ENCODE assay signal across 29 mouse cellular contexts in the genomic region with DNA sequence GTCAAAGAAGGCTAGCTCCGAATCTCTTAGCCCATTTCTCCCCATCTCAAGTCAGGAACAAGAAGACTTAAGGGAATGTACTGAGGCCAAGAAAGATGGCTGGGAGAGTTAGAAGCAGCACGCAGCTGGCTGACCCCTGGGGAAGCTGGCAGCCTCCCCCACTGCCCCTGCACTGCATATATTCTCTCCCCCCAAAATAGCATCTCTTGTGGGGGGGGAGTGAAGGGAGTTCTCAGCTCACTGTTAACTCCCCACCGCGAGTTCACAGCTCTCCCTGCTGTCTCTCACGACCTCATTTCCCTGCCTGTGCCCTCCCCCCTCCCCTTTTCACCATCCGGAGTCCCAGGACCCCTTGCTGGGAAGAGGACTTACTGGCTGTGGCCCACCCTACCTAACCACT. TPM values are rescaled to one million over a fixed set of nuclear protein-coding genes. Genes with fewer than 3 reads are reported as not detected.
"Had no signal": no experiment of that assay in that cellular context is flagged by ENCODE, and none has a peak within 500 bp of the region (broad histone marks: within the 10 kb centered on the region; RNA-seq: fewer than 3 reads in every experiment).

No protein-coding gene starts in this region.

- H3K9me3 ChIP-seq: embryonic facial prominence, embryonic 10.5 days; embryonic facial prominence, embryonic 12.5 days; embryonic facial prominence, embryonic 13.5 days; embryonic facial prominence, embryonic 15.5 days; forebrain, embryonic 10.5 days; forebrain, embryonic 12.5 days; forebrain, embryonic 13.5 days; forebrain, embryonic 15.5 days had no signal

- DNase-seq: cerebellum, adult 9-10 months; cerebellum, adult 9-11 months; cerebellum, postnatal 10 days; cerebellum, postnatal 14 days; cerebellum, postnatal 25 days; cerebellum, postnatal 36 days; embryo, embryonic 11 days; forebrain, postnatal 0 days; gastrocnemius, adult 2 months; gastrocnemius, postnatal 10 days; gastrocnemius, postnatal 14 days; gastrocnemius, postnatal 25 days; gastrocnemius, postnatal 36 days; heart, adult 11 months; heart, adult 18-20 months; heart, adult 2 months had no signal

- ATAC-seq: forebrain, embryonic 13.5 days; forebrain, embryonic 14.5 days; forebrain, embryonic 15.5 days; forebrain, embryonic 16.5 days; forebrain, postnatal 0 days had no signal

- H3K4me3 ChIP-seq: embryonic facial prominence, embryonic 10.5 days; embryonic facial prominence, embryonic 12.5 days; embryonic facial prominence, embryonic 13.5 days; embryonic facial prominence, embryonic 15.5 days; erythroblast, embryonic 14.5 days; forebrain, embryonic 10.5 days; forebrain, embryonic 12.5 days; forebrain, embryonic 13.5 days; forebrain, embryonic 15.5 days; gastrocnemius, adult 2 months; heart, adult 2 months had no signal

- H3K4me1 ChIP-seq: forebrain, embryonic 12.5 days had no signal

- H3K27ac ChIP-seq: embryonic facial prominence, embryonic 10.5 days; embryonic facial prominence, embryonic 12.5 days; embryonic facial prominence, embryonic 13.5 days; embryonic facial prominence, embryonic 15.5 days; forebrain, embryonic 10.5 days; forebrain, embryonic 12.5 days; forebrain, embryonic 13.5 days; forebrain, embryonic 15.5 days; gastrocnemius, adult 2 months; heart, adult 2 months had no signal

- H3K4me2 ChIP-seq: embryonic facial prominence, embryonic 12.5 days; embryonic facial prominence, embryonic 13.5 days; embryonic facial prominence, embryonic 15.5 days; forebrain, embryonic 12.5 days; forebrain, embryonic 13.5 days; forebrain, embryonic 15.5 days had no signal

- H3K9ac ChIP-seq: embryonic facial prominence, embryonic 12.5 days; embryonic facial prominence, embryonic 13.5 days; embryonic facial prominence, embryonic 15.5 days; forebrain, embryonic 12.5 days; forebrain, embryonic 13.5 days; forebrain, embryonic 15.5 days; forebrain, postnatal 0 days had no signal

- H3K36me3 ChIP-seq: forebrain, embryonic 12.5 days; forebrain, embryonic 15.5 days had no signal

RNA-seq across cellular contexts. Expression of a gene that starts 17.1 kb away (rescaled TPM):
- total RNA-seq: granulocyte monocyte progenitor cell, adult 5-6 weeks; heart, adult 2 months had no signal
- polyA plus RNA-seq: embryonic facial prominence, embryonic 11.5 days; erythroblast, embryonic 14.5 days had no signal
